Mouse (Mus musculus): Measurements from ENCODE around the gene 1810013L24Rik.

GRCm38 (mm10) chr16:8806703-8807102 is 23.2 kb upstream of the 1810013L24Rik start:
- TF ChIP-seq POLR2A (IDR thresholded peaks at IDR 0.05; ENCODE audit: borderline replicate concordance, low read depth, low read length): no peak
- TF ChIP-seq CTCF (IDR thresholded peaks at IDR 0.05; ENCODE audit: low read depth, low read length): peak; percentile 32; the same call in 1 of the 2 replicates

Measured in bone marrow macrophage, adult 2 months (primary cell).